Mouse (Mus musculus): ENCODE data around the gene Tmem117. TPM values are rescaled to one million over a fixed set of nuclear protein-coding genes. Genes with fewer than 3 reads are reported as not detected.

Tmem117 gene
- polyA plus RNA-seq, 1 experiment from 2014 or later, result 8.0 TPM

DNA sequence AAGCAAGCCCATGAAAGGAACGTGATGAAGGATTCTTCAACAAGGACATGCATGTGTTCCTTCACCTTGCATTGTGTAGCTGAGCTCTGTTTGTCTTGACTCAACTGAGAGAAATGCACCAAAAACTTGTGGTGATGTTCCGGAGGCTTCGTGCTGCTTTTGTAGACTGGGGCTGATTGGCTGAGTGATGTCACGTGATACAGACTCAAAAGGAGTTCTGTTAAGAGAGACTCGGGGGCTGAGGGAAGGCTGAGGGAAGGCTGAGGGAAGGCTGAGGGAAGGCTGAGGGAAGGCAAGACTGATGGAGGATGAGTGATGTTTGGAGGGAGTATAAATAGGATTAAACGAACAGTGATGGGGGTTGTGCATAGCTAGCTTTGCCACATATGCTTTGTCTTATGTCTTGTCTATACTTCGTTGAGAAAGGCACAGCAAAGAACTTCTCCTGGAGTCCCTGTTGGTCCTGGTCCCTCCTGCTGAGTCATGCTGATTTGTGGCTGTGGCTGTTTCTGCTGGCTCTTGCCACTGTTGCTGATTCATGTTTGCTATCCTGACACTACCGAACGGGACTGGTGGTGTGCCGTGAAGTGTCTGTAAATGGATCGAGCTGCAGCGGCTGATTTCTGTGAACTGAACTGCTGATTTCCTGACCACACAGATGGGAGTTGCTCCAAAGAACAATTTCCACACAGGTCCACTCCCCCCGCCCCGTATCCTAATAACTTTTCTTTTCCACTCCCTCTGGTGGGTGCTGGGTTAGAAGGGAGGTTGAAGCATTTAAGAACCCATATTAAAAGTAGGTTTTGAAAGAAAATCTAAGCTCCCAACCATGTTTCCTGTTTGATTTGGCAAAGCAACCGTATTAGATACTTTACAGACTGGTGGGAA lies 185.4 kb downstream of the Tmem117 start:
- ATAC-seq (ENCODE audit: insufficient number of reproducible peaks, low FRiP score, low TSS enrichment, low read depth), result 0 out of 2 replicates have a peak, but pooled peaks have one; percentile 29
- no peak overlapping the region for H3K9ac ChIP-seq
- no peak overlapping the region for H3K4me3 ChIP-seq (replicated peaks)
- no peaks in the 10 kb centered on the region for H3K36me3 ChIP-seq
- H3K27ac ChIP-seq (replicated peaks), result 0 out of 2 replicates have a peak overlapping the region, but pooled peaks have one; percentile 5
- 71% methylated on average over 15 of the region's 15 CpGs for WGBS
- H3K9me3 ChIP-seq (replicated peaks), result no peaks in the 10 kb centered on the region
- H3K4me1 ChIP-seq, result peaks cover 11% of the 10 kb centered on the region; the same call in 1 of the 2 replicates
- H3K4me2 ChIP-seq (replicated peaks), result no peak overlapping the region
- no peaks in the 10 kb centered on the region for H3K27me3 ChIP-seq

DNA sequence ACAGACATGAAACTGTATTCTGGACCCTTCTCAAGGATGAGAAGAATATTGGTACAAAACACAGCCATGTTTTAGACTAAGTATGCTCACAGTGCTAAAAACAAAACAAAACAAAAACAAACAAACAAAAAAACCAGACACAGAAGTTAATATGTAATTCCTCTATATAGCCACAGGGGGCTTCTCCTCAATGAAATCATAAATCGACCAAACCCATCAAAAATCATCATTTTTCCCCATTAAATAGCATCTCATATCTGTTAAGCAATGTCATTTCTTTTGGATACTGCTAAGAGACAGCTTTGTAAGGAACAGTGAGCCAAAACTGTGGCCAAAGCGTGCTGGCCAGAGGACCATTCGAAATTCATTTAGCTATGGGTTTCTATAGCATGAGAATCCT lies 206.6 kb downstream of the Tmem117 start:
- Histone ChIP-seq H3K4me3 (replicated peaks) (no peak overlapping the region), H3K4me1 (no peaks in the 10 kb centered on the region), H3K36me3 (no peaks in the 10 kb centered on the region), H3K9ac (no peak overlapping the region), H3K9me3 (replicated peaks) (no peaks in the 10 kb centered on the region), H3K27ac (replicated peaks) (no peak overlapping the region), H3K4me2 (replicated peaks) (no peak overlapping the region), H3K27me3 (no peaks in the 10 kb centered on the region)
- 89% methylated on average over 3 of the region's 3 CpGs for WGBS
- no peak for ATAC-seq (ENCODE audit: insufficient number of reproducible peaks, low FRiP score, low TSS enrichment, low read depth)

GRCm38 (mm10) chr15:94838646-94839045 lies 209.6 kb downstream of the Tmem117 start:
- Histone ChIP-seq H3K36me3 (no peaks in the 10 kb centered on the region), H3K9me3 (replicated peaks) (no peaks in the 10 kb centered on the region), H3K27me3 (no peaks in the 10 kb centered on the region), H3K4me3 (replicated peaks) (no peak overlapping the region), H3K27ac (replicated peaks) (no peak overlapping the region), H3K4me2 (replicated peaks) (no peak overlapping the region), H3K9ac (no peak overlapping the region), H3K4me1 (no peaks in the 10 kb centered on the region)
- ATAC-seq (ENCODE audit: insufficient number of reproducible peaks, low FRiP score, low TSS enrichment, low read depth), result no peak
- WGBS, result 74% methylated on average over 4 of the region's 4 CpGs

DNA sequence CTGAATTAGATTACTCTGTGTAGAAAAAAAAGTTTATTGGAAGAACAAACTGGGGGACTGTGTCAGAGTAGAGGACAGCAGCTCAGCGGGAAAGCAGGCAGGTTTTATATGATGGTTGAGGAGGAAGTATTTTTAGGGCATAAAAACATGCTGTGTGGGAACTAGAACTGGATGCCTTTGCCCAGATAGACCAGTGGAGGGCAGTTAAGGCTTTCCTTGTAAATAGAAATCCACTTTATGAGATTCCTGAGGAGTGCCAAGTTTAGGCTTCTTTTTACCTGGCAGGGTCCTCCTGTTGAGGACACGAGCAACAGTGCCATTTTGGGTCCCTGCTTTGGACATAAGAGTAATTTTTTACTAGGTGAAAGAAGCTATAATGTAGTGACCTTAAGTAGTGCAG lies 218.5 kb downstream of the Tmem117 start:
- Histone ChIP-seq H3K27me3 (no peaks in the 10 kb centered on the region), H3K9me3 (replicated peaks) (no peaks in the 10 kb centered on the region), H3K36me3 (no peaks in the 10 kb centered on the region), H3K4me1 (no peaks in the 10 kb centered on the region), H3K4me3 (replicated peaks) (no peak overlapping the region), H3K4me2 (replicated peaks) (no peak overlapping the region), H3K27ac (replicated peaks) (no peak overlapping the region), H3K9ac (no peak overlapping the region)
- no peak for ATAC-seq (ENCODE audit: insufficient number of reproducible peaks, low FRiP score, low TSS enrichment, low read depth)
- 71% methylated on average over 2 of the region's 2 CpGs for WGBS

- Histone ChIP-seq H3K4me1 (no peaks in the 10 kb centered on the region), H3K36me3 (no peaks in the 10 kb centered on the region), H3K4me3 (replicated peaks) (no peak overlapping the region), H3K4me2 (replicated peaks) (no peak overlapping the region), H3K9me3 (replicated peaks) (no peaks in the 10 kb centered on the region), H3K27ac (replicated peaks) (no peak overlapping the region), H3K9ac (no peak overlapping the region), H3K27me3 (no peaks in the 10 kb centered on the region)
- WGBS, result 77% methylated on average over 6 of the region's 6 CpGs
- ATAC-seq (ENCODE audit: insufficient number of reproducible peaks, low FRiP score, low TSS enrichment, low read depth), result no peak
These were observed 230.6 kb downstream of the Tmem117 start for GRCm38 (mm10) chr15:94859641-94860040.

- H3K4me1 ChIP-seq, result no peaks in the 10 kb centered on the region
- H3K27ac ChIP-seq (replicated peaks), result no peak overlapping the region
- no peak overlapping the region for H3K4me2 ChIP-seq (replicated peaks)
- WGBS, result 88% methylated on average over 2 of the region's 2 CpGs
- ATAC-seq (ENCODE audit: insufficient number of reproducible peaks, low FRiP score, low TSS enrichment, low read depth), result no peak
- H3K36me3 ChIP-seq, result no peaks in the 10 kb centered on the region
- no peaks in the 10 kb centered on the region for H3K27me3 ChIP-seq
- H3K9me3 ChIP-seq (replicated peaks), result no peaks in the 10 kb centered on the region
- no peak overlapping the region for H3K4me3 ChIP-seq (replicated peaks)
- no peak overlapping the region for H3K9ac ChIP-seq
These were observed 232.1 kb downstream of the Tmem117 start for GRCm38 (mm10) chr15:94861173-94861572.

DNA sequence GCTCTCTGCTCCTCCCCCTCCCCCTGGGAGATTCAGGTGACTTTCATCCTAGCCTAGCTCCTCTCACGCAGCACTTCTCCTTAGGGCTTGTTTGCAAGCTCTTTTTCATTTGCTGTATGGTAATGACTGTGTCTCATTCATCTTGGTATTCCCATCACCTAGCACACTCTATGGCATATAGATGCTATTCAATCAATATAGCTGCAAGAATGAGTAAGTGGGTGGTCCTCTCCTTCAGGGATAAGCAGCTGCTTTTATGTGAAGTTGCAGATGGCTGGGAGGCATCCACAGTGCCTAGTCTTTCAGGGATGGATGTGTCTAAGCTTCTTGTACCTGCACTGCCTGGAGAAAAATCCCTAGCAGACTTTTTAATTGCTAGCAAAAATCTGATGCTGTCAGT lies 235.1 kb downstream of the Tmem117 start:
- H3K9ac ChIP-seq, result no peak overlapping the region
- no peaks in the 10 kb centered on the region for H3K4me1 ChIP-seq
- WGBS, result 36% methylated on average over 1 of the region's 1 CpGs
- no peak overlapping the region for H3K4me3 ChIP-seq (replicated peaks)
- ATAC-seq (ENCODE audit: insufficient number of reproducible peaks, low FRiP score, low TSS enrichment, low read depth), result no peak
- H3K36me3 ChIP-seq, result no peaks in the 10 kb centered on the region
- no peak overlapping the region for H3K4me2 ChIP-seq (replicated peaks)
- no peaks in the 10 kb centered on the region for H3K9me3 ChIP-seq (replicated peaks)
- no peaks in the 10 kb centered on the region for H3K27me3 ChIP-seq
- H3K27ac ChIP-seq (replicated peaks), result no peak overlapping the region

DNA sequence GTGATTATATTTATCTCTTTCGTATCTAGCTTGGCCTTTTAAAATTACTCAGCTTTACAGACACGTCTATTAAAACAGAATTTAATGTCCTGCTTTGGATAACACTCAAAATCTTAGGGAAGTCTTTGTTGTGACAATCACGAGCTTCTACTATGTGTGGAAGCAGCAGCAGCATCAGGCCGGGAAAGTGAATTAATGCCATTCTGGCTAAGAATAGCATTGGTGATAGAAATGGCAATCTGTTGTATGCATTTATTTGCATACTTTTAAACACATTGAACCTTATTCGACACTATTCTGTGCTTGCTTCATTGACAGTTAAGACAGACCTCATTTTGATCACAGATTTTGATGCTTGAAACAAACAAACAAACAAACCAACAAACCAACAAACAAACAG lies 239.3 kb downstream of the Tmem117 start:
- no peak overlapping the region for H3K4me2 ChIP-seq (replicated peaks)
- H3K4me3 ChIP-seq (replicated peaks), result no peak overlapping the region
- H3K27ac ChIP-seq (replicated peaks), result no peak overlapping the region
- WGBS, result 78% methylated on average over 5 of the region's 5 CpGs
- H3K9ac ChIP-seq, result no peak overlapping the region
- no peaks in the 10 kb centered on the region for H3K9me3 ChIP-seq (replicated peaks)
- no peaks in the 10 kb centered on the region for H3K36me3 ChIP-seq
- no peaks in the 10 kb centered on the region for H3K4me1 ChIP-seq
- no peak for ATAC-seq (ENCODE audit: insufficient number of reproducible peaks, low FRiP score, low TSS enrichment, low read depth)
- H3K27me3 ChIP-seq, result no peaks in the 10 kb centered on the region

DNA sequence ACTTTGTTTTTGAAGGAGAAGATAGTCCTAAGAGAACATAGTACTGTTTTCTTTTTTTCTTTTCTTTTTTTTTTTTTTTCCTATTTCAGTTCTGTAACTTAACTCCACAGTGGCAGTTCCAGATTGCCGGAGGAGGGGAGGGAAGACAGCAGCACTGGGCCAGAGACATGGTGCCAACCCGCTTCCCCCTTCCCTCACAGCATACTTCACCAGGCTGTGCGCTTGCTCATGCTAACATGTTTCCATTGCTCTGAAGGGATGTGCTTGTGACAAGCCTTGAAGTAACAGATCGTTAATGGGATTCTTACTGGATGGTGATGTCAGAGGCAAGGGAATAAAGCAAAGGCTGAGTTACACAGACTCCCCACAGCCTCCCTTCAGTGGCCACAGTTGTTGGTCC lies 256.0 kb downstream of the Tmem117 start:
- H3K27ac ChIP-seq (replicated peaks), result no peak overlapping the region
- no peaks in the 10 kb centered on the region for H3K27me3 ChIP-seq
- ATAC-seq (ENCODE audit: insufficient number of reproducible peaks, low FRiP score, low TSS enrichment, low read depth), result no peak
- WGBS, result 58% methylated on average over 4 of the region's 4 CpGs
- no peaks in the 10 kb centered on the region for H3K36me3 ChIP-seq
- H3K9me3 ChIP-seq (replicated peaks), result no peaks in the 10 kb centered on the region
- no peak overlapping the region for H3K9ac ChIP-seq
- H3K4me3 ChIP-seq (replicated peaks), result no peak overlapping the region
- H3K4me1 ChIP-seq, result no peaks in the 10 kb centered on the region
- H3K4me2 ChIP-seq (replicated peaks), result no peak overlapping the region

- Histone ChIP-seq H3K27me3 (no peaks in the 10 kb centered on the region), H3K27ac (replicated peaks) (no peak overlapping the region), H3K4me2 (replicated peaks) (no peak overlapping the region), H3K4me3 (replicated peaks) (no peak overlapping the region), H3K9ac (no peak overlapping the region), H3K9me3 (replicated peaks) (no peaks in the 10 kb centered on the region), H3K4me1 (no peaks in the 10 kb centered on the region), H3K36me3 (no peaks in the 10 kb centered on the region)
- no peak for ATAC-seq (ENCODE audit: insufficient number of reproducible peaks, low FRiP score, low TSS enrichment, low read depth)
- WGBS, result 80% methylated on average over 1 of the region's 1 CpGs
These were observed 264.2 kb downstream of the Tmem117 start for GRCm38 (mm10) chr15:94893201-94893600.

GRCm38 (mm10) chr15:94894086-94894485 lies 265.1 kb downstream of the Tmem117 start:
- no peak overlapping the region for H3K27ac ChIP-seq (replicated peaks)
- ATAC-seq (ENCODE audit: insufficient number of reproducible peaks, low FRiP score, low TSS enrichment, low read depth), result no peak
- H3K4me2 ChIP-seq (replicated peaks), result no peak overlapping the region
- H3K4me1 ChIP-seq, result no peaks in the 10 kb centered on the region
- no peaks in the 10 kb centered on the region for H3K27me3 ChIP-seq
- H3K9ac ChIP-seq, result no peak overlapping the region
- no peaks in the 10 kb centered on the region for H3K9me3 ChIP-seq (replicated peaks)
- no peaks in the 10 kb centered on the region for H3K36me3 ChIP-seq
- WGBS, result 31% methylated on average over 5 of the region's 5 CpGs
- H3K4me3 ChIP-seq (replicated peaks), result no peak overlapping the region

- Histone ChIP-seq H3K4me2 (replicated peaks) (no peak overlapping the region), H3K9ac (no peak overlapping the region), H3K4me3 (replicated peaks) (no peak overlapping the region), H3K4me1 (no peaks in the 10 kb centered on the region), H3K27me3 (no peaks in the 10 kb centered on the region), H3K27ac (replicated peaks) (no peak overlapping the region), H3K36me3 (no peaks in the 10 kb centered on the region), H3K9me3 (replicated peaks) (no peaks in the 10 kb centered on the region)
- WGBS, result 93% methylated on average over 11 of the region's 11 CpGs
- ATAC-seq (ENCODE audit: insufficient number of reproducible peaks, low FRiP score, low TSS enrichment, low read depth), result no peak
These were observed 266.6 kb downstream of the Tmem117 start for GRCm38 (mm10) chr15:94895681-94896080.
